Mouse (Mus musculus): ENCODE data around the gene Dyrk1a.

Gene Dyrk1a

DNA sequence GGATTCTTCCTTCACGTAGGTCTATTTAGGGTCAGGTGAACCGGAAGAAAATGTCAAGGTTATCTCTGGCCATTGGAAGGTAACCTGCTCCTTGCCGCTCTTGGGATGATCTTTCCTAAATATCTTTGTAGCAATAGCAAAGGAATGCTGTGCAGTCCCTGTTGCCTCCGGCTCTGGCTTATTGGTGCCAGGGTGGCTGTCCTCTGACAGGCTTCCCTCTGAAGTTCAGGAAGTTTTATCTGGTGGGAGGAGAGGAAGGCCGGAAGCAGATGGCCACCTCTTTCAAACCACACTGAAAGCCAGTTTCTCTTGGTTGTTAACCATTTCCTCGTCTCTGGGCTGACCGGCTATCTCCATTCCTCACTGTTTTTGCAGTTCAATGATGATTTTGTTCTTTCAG, 10.5 kb upstream of the Dyrk1a start:
- no peak for DNase-seq (ENCODE audit: extremely low spot score, low spot score)

DNA sequence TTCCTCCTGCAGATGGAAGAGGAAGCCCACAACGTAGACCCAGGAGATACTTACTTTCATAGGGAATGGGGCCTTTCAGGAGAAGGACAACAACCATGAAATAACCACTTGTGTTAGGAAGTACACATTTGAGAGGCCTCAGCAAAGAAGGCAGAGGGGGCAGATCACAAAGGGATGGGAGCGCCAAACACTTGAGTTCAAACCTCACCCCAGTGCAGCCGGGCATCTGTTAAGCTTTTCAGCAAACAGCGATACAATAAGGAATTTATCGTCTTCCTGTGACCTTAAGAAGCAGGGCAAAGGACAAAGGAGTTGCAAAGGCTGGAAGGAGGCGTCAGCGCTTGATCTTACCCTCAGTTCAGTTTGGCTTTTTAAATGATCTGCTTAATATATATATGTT, 10.0 kb upstream of the Dyrk1a start:
- no peak for DNase-seq (ENCODE audit: extremely low spot score, low spot score)

- no peak for DNase-seq (ENCODE audit: extremely low spot score, low spot score)
Observed at GRCm38 (mm10) chr16:94560618-94561017, 9.2 kb upstream of the Dyrk1a start.

- no peak for DNase-seq (ENCODE audit: extremely low spot score, low spot score)
Observed at GRCm38 (mm10) chr16:94566124-94566523, 3.7 kb upstream of the Dyrk1a start.

GRCm38 (mm10) chr16:94566834-94567585, 2.8 kb upstream of the Dyrk1a start:
- DNase-seq (ENCODE audit: extremely low spot score, low spot score), result no peak

DNA sequence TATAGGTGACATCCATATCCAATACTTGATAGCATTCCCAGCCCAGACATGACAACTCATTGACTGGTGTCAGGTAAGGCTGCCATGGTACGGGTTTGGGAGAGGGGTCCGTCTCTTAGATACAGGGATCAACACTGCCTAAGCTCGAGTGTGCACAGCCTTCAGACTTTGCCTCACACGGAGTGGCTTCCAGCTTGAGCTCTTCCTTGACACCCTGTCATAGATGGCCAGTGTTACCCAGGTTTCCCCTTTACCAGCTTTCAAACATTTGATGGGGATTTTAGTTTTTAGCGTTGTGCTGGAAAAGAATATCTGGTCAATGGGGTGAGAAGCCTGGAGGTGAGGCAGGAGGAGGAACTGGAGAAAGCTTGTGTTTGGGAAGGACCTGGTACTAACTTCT, 2.1 kb upstream of the Dyrk1a start:
- DNase-seq (ENCODE audit: extremely low spot score, low spot score), result no peak

DNA sequence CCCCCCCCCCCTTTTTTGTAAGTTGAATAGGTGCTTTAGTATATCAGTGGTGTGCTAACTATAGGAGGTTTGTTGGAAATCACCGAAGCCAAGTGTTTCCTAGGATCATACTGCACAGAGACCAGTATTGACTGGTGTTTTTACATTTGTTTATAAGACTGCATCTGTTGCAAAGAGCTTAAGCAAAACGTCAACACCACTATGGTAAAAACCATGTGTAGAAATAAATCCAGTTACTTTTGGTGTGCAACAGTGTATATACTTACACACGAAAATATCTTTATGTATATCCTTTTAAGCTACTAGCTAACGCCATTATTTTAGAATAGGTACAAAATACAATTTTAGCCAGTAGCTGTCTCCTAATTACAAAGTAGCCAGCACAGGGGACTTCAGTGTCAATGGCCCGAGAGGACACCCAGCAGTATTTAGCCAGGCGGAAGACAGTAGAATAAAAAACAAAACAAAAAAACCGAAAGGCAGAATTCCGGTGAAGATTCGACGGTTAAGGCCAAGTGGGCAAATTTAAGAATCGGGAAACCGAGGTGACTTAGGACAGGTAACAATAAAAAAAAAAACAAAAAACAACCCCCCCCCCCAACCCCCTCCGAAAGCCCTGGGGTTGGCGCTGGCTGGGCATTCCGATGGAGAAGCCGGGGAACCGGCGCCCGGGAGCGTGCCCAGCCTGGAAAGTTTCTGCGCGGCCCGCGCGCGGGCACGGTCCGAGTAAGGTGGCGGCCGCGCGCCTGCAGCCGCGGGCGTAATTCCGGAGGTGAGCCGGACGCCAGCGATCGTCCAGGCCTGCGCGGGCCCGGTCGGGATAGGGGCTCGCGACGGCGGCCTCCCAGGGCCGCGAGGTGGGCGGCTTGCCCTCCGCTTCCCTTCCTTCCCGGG, 1.2 kb upstream of the Dyrk1a start:
- no peak for DNase-seq (ENCODE audit: extremely low spot score, low spot score)

- peak; percentile 69 for DNase-seq (ENCODE audit: extremely low spot score, low spot score)
Observed at GRCm38 (mm10) chr16:94570361-94571041, 691 bp downstream of the Dyrk1a start.

DNA sequence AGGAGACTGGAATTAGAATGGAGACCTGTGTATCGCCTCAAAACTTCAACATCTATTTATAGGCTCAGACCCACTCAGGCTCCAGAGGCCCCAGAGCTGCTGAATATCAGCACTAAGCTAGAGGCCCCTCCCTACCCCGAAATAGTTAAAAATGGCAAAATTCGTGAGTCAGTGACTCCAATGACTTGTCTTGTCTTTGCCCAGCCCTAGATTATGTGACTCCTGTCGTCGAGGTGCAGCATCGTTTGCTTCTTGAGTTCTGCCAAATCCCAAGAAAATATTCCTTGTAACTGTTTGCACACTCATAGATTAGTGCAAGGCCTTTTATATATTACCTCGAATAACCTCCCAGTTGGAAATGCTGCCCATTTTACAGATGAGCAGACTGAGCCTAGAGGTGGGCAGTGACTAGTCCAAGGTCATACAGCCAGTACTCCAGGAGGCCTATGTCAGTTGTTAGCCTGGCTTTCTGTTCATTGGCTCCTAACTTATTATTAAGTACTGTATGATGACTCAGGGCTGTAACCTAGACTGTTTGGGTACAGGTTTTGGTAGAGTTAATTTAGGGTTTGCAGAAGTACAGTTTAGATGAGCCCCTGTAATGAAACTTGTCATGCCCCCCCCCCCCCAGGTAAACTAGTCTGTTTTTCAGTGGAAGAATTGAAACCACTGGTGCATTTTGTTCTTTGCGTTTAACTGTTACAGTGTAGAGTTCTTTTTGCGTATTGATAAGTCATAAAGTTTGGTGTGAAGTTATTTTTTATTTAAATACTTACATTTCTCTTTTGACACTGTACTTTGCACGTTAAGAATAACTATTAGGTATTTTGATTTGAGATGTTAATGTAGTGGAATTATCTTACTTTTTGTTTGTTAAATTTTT, 1.5 kb downstream of the Dyrk1a start:
- DNase-seq (ENCODE audit: extremely low spot score, low spot score), result no peak

- DNase-seq (ENCODE audit: extremely low spot score, low spot score), result no peak
Observed at GRCm38 (mm10) chr16:94572422-94572821, 2.6 kb downstream of the Dyrk1a start.

DNA sequence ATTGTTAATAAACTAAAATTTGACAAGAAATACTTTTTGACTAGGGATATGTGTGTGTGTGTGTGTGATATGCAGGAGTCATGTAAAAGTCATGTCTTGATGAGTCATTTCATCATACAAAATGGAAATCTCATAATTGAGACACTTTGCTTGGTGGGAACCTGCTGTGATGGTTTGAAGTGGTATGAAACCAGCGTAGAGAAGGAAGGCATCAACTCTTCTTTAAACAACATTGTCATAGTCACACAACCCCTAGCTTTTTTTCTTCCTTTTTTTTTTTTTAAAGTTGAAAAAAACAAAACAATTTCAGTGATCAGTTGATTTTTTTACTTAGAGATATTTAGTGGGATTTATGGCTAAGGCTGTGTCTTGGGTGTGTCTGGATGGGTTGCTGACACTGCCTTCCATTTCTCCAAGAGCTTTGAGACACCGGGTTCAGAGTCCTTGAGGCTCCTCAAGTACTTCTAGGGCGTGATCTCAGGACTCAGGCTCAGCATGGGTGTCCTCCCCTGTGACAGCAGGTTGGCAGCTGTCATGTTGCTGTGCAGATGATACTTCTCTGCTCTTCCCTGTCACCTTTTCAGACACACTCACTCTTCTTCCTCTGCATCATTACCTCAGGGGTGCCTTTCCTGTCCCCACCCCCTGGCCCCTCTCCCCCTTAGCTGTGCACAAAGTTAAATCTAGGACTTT, 4.4 kb downstream of the Dyrk1a start:
- no peak for DNase-seq (ENCODE audit: extremely low spot score, low spot score)

GRCm38 (mm10) chr16:94574718-94575094, 4.9 kb downstream of the Dyrk1a start:
- no peak for DNase-seq (ENCODE audit: extremely low spot score, low spot score)

DNA sequence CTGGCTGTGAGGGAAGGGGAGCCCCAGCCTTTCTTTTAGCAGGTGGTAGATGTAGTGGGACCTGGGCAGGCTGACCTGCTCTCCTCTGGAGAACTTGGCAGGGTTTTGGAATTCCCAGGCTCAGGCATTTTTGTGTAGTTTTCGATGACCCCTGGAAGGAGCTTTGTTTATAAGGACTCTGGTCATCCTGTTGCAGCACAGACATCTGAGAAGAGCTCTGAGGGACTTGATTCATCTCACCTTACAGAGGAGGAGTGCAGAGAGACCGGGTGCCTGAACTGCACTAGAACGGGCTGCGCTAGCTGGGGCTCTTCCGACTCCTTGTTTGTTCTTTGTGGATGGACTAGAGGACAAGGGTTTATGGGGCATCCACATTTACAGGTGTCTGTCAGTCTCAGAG, 5.9 kb downstream of the Dyrk1a start:
- no peak for DNase-seq (ENCODE audit: extremely low spot score, low spot score)

- no peak for DNase-seq (ENCODE audit: extremely low spot score, low spot score)
Observed at GRCm38 (mm10) chr16:94579348-94579747, 9.5 kb downstream of the Dyrk1a start.

GRCm38 (mm10) chr16:94580844-94581405, 11.1 kb downstream of the Dyrk1a start:
- no peak for DNase-seq (ENCODE audit: extremely low spot score, low spot score)

GRCm38 (mm10) chr16:94586349-94586990, 16.7 kb downstream of the Dyrk1a start:
- DNase-seq (ENCODE audit: extremely low spot score, low spot score), result no peak

- no peak for DNase-seq (ENCODE audit: extremely low spot score, low spot score)
Observed at GRCm38 (mm10) chr16:94587461-94587860, 17.7 kb downstream of the Dyrk1a start.

GRCm38 (mm10) chr16:94588171-94588570, 18.4 kb downstream of the Dyrk1a start:
- DNase-seq (ENCODE audit: extremely low spot score, low spot score), result no peak

DNA sequence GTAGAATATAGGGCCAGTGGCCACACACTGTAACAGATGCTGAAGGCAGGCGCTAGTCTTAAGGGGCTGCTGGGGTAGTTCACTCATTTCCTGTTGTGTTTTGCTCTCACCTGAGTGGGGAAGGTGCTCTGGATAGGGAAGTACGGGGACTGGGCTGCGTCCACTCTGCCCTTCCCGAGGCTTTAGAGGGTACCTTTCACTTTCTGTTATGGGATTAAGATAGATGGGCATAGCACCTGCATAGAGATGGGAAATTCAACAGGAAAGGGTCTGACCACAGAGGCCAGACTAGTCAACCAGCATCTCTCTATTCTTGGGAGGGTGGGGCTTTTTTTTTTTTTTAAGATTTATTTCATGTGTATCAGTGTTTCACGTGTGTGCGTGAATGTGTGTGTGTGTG, 19.2 kb downstream of the Dyrk1a start:
- DNase-seq (ENCODE audit: extremely low spot score, low spot score), result no peak

GRCm38 (mm10) chr16:94589648-94590047, 19.8 kb downstream of the Dyrk1a start:
- no peak for DNase-seq (ENCODE audit: extremely low spot score, low spot score)
